Mouse (Mus musculus) heart, adult 2 months (tissue): ENCODE measurements around the gene Xpo6.

Experiments
- CTCF ChIP-seq: fragments of 200-600 bp; IDR thresholded peaks from 2 replicates; pipeline ENCODE4 v1.8.1; 2022; ENCODE audit warnings: antibody characterized with exemption, mild to moderate bottlenecking, moderate library complexity
- EP300 ChIP-seq: fragments of 200-500 bp; IDR thresholded peaks from 2 replicates; pipeline ENCODE4 v1.6.1; 2011; ENCODE audit warnings: low read depth, low read length, control low read depth; ENCODE audit not compliant: insufficient read depth
- POLR2A ChIP-seq: fragments of 200-500 bp; IDR thresholded peaks from 2 replicates; pipeline ENCODE4 v1.6.1; 2011; ENCODE audit warnings: mild to moderate bottlenecking, low read depth, low read length, control low read depth; ENCODE audit not compliant: insufficient read depth

GRCm38 (mm10) chr7:126200997-126201345 is 670 bp upstream of the Xpo6 start:
- TF ChIP-seq POLR2A: no peak
- no peak for TF ChIP-seq CTCF
- TF ChIP-seq EP300: no peak
